Mouse (Mus musculus) kidney, adult 9 months (tissue): Measurements from ENCODE around the gene 9230102O04Rik.

Experiments used
- DNase-seq: peaks from one replicate; pipeline ENCODE4 v3.0.0; 2022

9230102O04Rik gene

DNA sequence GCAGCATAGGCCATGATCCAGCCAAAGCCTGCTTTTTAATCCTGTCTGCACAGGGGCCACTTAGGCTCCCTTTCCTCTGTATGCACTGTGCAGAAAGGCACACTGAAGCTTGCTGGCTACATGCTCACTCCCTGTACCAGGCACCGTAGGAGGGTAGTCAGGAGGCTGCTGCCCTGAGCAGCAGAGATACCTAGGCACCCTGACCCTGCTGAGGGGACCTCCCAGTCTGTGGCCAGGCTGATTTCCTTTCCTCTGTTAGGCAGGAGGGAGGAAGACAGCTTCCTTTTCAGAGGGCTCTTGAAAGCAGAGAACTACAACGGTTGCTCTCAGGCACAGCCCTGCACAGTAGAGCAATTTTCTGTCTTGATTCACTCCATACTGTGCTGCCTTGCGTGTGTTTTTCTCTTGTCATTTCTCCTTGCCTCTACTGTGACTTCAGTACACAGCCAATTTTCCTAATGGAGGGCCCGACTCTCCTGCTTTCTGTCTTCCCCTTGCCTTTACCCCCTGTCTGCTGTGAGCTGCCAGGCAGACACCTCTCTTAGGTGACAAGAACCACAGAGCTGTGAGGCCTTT, 18.1 kb downstream of the 9230102O04Rik start:
- DNase-seq = no peak

DNA sequence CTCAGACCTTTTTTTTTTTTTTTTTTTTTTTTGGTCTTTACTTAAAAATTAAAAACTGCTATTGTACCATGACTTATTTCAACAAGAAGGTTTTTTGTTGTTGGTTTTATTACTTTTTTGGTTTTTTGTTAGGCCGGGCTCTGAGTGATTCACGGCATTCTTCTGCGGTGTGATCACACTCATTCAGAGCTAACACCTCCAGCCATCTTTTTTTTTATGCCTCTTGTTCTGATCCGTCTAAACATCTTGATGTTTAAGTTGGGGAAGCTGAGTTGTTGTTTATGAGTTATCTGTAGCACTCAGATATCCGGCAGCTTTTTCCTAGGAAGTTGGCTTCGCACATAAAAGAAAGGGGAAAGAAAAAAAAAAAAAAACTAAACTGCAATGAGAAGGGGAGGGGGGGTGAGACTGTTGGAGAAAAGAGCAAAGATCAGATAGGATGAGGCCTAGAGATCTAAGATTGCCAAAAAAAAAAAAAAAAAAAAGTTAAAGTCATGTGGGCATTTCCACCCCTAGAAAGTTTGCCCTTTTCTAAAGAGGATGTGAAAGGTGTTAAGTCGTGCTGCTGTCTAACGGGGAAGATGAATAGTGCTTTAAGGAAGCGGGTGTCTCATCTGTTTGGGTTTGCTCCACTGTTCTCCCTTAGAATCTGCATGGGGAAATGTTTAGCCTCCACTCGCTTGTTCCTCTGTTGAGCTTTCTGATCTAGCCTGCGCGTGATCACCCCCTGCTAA, 22.1 kb downstream of the 9230102O04Rik start:
- no peak for DNase-seq

DNA sequence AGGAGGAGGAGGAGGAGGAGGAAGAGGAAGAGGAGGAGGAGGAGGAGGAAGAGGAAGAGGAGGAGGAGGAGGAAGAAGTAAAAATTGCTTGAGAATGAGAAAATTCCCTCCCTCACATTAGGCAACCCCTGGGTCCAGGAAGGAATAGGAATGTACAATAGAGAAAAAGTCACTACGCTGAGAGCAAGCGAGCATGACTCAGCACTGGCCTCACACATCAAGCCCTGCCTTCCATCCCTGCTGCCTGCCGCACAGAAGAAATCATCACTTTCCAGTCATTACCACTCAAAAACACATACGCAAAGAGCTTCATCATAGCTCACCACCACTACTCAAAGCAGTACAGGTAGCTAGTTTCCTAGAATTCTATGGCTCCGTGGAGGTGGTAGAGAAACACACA, 28.6 kb downstream of the 9230102O04Rik start:
- DNase-seq = no peak

DNA sequence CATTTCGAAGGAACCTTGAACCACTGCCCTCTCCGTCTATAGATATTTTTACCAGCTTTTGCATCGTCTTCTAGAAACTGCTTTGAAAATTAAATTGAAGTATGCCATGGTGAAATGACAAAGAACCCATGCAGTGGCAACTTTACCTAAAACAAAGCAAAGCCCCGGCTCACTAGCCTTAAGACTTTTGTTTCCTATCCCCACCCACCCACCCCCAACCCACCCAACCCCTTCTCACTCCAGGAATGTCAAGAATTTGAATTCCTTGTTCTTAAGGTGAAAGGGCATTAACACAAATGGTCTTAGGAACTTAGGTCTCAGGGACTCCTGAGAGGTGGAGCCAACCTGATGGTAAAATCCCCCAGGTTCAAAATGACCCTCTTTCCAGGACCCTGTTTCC, 33.5 kb downstream of the 9230102O04Rik start:
- DNase-seq = no peak

DNA sequence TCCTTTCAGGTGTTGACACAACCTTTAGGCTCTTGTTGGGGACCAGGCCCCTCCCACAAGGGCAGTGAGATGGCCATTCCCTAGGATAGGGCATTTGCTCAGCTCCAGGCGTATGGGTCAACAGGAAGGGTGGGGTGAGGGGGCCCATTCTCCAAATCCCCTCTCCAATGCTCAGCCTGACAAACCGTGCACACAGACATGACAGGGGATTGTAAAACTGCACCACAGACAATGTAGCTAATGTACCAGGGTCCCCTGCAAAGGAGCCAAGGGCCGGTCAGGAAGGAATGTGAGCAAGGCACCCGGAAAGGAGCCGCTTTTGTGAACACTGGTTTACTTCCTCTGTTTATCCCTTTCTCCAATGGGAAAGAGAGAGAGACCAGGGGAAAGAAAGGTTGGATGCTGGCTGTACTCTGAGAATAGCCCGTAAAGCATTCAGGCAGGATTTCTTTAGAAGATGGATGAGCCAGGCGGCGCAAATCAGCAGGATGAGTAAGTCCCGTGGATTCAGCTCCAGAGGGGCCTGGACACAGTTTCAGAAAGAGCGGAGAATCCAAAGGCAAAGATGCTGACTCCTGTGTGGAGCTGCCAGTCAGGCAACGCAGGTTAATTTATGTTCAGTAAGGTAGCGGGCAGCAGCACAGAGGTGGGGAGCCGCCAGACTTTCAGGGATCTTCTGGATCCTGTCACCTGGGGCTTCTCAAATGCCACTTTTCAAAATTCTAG, 36.3 kb downstream of the 9230102O04Rik start:
- no peak for DNase-seq

DNA sequence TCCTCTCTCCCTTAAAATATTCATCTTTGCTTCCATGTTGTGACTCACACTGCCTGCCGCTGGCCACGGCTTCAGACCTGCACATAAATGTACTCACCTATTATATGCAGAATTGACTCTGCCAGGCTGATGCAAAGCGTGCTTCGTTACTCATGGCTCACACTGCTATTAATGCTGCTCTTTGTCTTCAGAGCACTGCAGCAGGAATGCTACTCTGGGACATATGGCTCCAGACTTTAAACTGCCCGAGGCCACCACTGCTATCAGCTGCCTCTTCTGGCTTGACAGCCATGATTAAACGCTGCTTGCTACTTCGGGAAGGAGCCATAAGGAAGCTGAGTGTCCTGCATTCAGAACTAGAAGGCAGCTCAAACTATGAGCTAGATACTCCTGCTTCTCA, 54.1 kb downstream of the 9230102O04Rik start:
- no peak for DNase-seq

DNA sequence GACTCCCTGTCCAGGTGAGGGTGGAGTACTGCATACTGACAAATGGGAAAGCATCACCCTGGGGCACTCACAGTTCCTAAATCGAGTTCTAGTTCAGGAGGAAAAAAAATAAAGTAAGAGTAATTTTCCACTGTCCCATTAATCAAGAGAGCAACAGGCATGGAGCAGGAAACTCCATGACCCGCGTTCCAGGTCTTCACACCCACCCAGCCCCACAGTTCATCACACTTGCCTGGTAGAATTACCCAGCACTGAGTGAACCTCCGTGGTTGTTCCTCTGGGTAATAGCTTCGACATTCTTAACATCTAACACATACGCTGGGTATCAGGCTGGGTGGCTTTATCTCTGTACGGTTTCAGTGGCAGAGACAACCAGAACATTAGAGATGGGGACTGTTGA, 55.6 kb downstream of the 9230102O04Rik start:
- DNase-seq = no peak
